Mouse (Mus musculus) c-Kit-positive CD71-negative TER-119-negative erythroid progenitor cells, embryonic 14.5 days (primary cell): ENCODE measurements around the gene 4932414N04Rik.
"Not testable (repeated sequence)": the region's sequence is repeated elsewhere in the genome, so short reads cannot be mapped to it uniquely, and the experiment has no call there.

Experiments used
- DNase-seq: peaks from one replicate; pipeline ENCODE4 v3.0.0-alpha.2; 2013; ENCODE audit warnings: low read depth

The 4932414N04Rik gene

DNA sequence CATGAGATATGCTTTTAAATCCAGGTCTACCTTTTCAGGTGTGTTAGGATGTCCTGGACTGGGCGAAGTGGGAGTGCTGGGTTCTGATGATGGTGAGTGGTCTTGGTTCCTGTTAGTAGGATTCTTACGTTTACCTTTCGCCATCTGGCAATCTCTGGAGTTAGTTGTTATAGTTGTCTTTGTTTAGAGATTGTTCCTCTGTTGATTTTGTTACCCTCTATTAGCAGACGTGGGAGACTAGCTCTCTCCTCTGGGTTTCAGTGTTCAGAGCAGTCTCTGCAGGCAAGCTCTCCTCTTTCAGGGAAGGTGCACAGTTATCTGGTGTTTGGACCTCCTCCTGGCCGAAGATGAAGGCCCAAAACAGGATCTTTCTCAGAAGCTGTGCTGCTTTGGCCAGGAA, at the start of gene 4932414N04Rik:
Gene 4932414N04Rik (plus strand): TSS at position 301 of the 400 bp plus-strand sequence.
- not testable (repeated sequence) for DNase-seq

- DNase-seq: no peak
Measured at GRCm38 (mm10) chr2:68732216-68732615, 75.9 kb downstream of the 4932414N04Rik start.

GRCm38 (mm10) chr2:68739772-68740739, 83.8 kb downstream of the 4932414N04Rik start:
- DNase-seq: no peak

DNA sequence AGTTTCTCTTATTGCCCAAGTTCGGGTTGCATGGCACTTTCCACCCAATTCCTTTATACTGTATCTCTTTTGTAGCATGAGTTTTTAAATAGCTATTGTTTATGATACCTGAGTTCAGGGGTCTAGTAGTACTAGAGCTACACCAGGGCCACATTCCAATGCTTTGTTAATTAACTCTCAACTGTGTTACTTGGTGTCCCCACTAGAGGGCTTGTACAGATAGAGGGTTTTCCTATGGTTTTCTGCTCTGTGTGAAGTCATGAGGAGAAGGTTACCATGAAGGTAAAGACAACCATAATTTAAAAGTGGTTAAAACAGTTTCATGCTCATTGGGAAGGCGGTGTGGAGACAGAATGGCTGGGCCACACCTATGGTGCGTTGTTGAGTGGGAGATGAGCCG, 88.3 kb downstream of the 4932414N04Rik start:
- DNase-seq: peak; percentile 13

- DNase-seq: no peak
Measured at GRCm38 (mm10) chr2:68756179-68756578, 99.9 kb downstream of the 4932414N04Rik start.

DNA sequence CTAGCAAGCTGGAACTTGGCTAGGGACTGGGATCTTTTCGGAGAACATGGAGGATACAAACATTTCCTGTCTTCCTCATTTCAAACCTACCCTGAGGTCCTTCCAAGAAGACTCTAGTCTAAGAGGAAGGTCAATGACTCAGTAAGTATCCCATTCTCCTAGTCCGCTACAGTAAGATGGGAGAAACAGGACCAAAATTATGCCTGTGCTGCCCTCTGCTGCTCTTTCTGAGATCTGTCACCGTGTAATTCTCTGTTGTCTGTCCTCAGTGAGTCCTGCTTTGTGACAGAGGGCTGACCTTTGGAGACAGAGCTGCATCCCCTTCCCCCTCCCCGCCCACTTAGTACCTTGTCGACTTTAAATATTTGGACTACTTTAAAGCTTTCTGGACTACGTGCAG, 100.5 kb downstream of the 4932414N04Rik start:
- peak; percentile 6 for DNase-seq

GRCm38 (mm10) chr2:68765371-68765770, 109.1 kb downstream of the 4932414N04Rik start:
- DNase-seq: no peak

- DNase-seq: no peak
Measured at GRCm38 (mm10) chr2:68767186-68767890, 111.1 kb downstream of the 4932414N04Rik start.

DNA sequence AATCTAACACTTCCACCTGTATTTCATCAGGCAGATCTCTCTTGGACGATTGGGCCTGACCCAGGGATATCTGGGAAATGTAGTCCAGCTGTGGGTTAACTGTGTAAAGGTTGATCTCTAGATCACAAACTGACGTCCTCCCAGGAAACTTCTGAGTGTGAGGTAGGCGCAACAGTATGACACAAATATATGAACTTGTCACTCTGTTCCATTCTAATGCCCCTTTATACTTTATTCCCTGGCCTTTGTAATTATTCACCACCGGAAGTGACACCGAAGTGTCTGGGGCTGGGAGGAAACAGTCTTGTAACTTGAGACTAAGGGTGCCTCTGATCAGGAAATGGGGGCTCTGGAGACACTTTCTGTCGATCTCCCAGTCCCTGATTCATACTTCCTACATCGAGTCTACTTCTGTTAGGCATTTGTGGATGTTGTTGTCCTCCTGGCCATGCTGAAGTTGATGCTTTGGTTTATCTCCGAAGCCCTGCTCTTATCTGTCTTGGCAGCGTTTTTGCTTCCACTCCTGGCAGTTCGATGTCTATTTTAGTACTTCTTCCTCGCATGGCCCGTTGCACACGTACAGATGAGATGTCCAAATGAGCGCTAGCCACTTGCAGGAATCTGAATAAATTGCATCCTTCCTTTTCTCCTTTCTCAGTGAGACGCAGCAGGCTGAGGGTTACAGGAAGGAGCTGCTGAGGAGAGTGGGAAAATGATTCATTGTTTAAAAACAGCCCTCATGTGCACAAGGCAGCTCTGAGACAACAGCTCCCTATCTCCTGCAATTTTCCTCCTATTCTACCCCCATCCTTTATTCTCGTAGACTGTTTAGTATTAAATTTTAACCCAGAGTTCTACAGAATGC, 126.2 kb downstream of the 4932414N04Rik start:
- DNase-seq: no peak

- DNase-seq: not testable (repeated sequence)
Measured at GRCm38 (mm10) chr2:68783664-68784063, 127.4 kb downstream of the 4932414N04Rik start.

DNA sequence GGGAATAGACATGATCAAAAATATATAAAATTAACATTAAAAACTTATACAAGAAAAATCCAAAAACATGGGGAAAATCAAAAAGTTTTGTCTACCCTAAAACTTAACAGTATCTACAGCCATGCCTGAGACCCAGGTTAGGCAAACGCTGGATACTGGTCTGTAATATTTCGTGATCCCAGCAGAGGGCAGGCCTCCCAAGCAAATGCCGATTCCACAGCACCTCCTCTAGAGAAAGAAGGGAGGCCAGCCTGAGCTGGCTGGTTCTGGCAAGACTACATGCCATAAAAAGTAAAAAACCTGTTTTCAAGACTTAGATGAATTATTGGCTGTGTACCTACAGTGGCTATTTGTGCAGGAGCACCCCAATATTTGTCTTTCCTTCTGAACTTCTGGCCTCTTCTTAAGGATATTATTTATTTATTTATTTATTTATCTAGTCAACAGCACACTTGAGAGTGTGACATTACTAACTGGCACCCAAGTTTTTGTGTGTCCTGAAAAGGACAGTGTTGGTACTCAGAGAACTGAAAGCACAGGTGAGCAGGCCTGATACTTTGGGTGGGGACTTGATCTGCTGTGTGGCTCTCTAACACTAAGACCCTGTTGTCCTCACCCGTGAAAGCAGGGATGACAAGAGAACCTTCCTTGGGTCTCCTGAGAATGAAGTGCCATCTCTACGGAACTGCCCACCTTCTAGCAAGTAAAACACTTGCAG, 128.6 kb downstream of the 4932414N04Rik start:
- DNase-seq: peak; percentile 48

- DNase-seq: no peak
Measured at GRCm38 (mm10) chr2:68787161-68787675, 130.9 kb downstream of the 4932414N04Rik start.

GRCm38 (mm10) chr2:68792296-68792695, 136.0 kb downstream of the 4932414N04Rik start:
- no peak for DNase-seq

DNA sequence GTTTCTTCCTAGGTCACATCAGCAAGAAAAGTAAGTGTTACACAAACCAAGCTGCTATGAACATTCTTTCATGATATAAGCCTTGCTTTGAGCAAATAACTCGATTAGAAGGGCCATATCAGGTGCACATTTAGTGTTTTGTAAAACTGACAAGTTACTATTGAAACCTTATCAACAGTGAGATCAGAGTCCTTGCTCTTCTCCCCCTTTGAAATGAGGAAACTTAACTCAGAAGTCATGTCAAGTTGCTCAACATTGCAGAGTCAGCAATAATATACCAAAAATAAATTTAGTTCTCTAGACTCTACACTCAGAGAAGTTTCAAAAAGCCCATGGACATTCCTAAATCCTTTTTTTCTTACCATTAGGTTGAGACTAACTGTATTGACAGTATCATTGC, 137.2 kb downstream of the 4932414N04Rik start:
- DNase-seq: no peak

- DNase-seq: no peak
Measured at GRCm38 (mm10) chr2:68794181-68794580, 137.9 kb downstream of the 4932414N04Rik start.

DNA sequence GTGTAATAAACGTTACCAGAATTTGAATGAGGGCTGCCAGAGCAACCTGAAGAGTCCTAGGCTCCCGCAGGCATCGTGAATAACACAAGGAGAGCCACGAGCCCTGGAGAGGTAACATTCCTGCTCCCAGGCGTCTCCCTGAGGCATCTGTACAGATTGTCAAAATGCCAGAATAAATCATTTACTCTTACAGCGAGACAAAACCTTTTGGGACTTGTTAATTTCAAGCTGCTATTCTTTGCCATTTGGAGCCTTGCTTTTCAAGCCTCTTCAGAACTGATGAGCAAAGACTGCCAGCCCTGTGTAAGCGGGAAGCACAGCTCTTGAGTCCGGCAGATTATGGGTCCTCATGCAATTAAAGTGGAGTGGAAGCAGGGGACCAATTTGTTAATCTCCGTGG, 138.3 kb downstream of the 4932414N04Rik start:
- DNase-seq: no peak

GRCm38 (mm10) chr2:68796011-68796775, 139.9 kb downstream of the 4932414N04Rik start:
- DNase-seq: no peak

- DNase-seq: no peak
Measured at GRCm38 (mm10) chr2:68797106-68797505, 140.8 kb downstream of the 4932414N04Rik start.
